Mouse (Mus musculus) hindlimb bud, embryonic 11.5 days (tissue): ENCODE results near the gene Gpx4.
"Not testable (repeated sequence)": the region's sequence is repeated elsewhere in the genome, so short reads cannot be mapped to it uniquely, and the experiment has no call there.

Experiments used
- DNase-seq: peaks from one replicate; pipeline ENCODE4 v3.0.0-alpha.2; 2012; ENCODE audit warnings: low read depth, low spot score; ENCODE audit errors: extremely low spot score

Gpx4 gene

DNA sequence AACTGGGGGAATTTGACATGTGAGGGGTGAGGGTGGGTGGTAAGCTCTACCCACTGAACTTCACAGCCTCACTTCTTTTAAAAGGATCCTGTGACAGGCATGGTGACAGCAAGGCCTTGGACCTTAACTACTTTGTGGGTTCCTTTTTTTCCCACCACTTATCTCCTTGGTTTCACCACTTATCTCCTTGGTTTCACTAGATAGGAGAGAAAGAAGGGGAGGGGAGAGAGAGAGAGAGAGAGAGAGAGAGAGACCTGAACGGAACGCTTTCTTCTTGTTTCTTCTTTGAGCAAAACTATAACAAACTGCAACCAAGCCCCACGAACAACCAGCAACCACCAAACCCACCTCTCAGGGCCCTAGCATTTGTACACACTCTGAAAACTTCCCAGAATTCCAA lies 1.9 kb downstream of the Gpx4 start:
- DNase-seq: no peak

DNA sequence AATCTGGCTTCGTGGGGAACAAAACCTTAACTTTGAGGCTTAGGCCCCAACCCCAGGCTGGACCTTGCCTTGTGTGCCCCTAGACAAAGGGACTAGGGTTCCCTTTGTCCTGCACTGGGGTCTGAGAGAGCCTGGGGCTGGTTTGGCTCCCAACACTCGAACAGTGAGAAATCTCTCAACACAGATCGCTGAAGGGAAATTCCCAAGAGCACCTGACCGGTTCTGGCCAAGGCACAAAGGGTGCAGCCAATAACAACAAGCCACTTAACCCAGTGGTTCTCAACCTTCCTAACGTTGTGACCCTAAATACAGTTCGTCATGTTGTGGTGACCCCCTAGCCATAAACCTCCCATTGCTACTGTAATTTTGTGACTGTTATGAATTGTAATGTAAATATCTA lies 3.3 kb downstream of the Gpx4 start:
- no peak for DNase-seq

DNA sequence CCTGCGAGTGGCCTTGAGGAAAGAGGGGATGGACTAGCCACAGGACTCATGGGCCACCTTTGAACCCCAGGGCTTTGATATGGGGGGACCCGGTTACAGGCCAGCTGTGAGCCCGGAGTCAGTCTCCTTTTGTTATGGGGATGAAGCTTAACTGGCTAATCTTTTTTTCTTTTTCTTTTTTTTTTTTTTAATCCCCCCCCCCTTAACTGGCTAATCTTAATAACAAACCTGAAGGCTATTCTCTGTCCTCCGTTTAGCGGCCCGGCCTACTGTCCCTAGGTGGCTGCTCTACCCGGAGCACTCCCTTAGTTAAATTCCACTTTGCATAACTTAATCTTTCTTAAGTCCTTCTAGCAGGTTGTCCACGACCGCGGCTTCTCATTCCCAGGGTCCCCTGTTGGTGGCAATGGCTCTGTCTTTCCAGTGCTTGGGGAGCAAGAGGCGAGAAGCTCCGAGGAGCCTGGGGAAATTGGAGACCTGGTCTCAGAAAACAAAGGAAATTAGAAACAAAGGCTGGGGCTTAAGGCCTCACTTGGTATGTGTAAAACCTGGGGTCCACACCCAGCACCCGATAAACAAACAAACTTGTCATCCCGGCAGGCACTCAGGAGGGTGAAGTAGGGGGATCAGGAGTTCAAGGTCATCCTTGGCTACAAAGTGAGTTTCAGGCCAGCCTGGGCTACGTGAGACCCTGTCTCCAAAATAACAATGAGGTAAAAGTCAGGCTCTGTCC lies 4.1 kb downstream of the Gpx4 start:
- no peak for DNase-seq

DNA sequence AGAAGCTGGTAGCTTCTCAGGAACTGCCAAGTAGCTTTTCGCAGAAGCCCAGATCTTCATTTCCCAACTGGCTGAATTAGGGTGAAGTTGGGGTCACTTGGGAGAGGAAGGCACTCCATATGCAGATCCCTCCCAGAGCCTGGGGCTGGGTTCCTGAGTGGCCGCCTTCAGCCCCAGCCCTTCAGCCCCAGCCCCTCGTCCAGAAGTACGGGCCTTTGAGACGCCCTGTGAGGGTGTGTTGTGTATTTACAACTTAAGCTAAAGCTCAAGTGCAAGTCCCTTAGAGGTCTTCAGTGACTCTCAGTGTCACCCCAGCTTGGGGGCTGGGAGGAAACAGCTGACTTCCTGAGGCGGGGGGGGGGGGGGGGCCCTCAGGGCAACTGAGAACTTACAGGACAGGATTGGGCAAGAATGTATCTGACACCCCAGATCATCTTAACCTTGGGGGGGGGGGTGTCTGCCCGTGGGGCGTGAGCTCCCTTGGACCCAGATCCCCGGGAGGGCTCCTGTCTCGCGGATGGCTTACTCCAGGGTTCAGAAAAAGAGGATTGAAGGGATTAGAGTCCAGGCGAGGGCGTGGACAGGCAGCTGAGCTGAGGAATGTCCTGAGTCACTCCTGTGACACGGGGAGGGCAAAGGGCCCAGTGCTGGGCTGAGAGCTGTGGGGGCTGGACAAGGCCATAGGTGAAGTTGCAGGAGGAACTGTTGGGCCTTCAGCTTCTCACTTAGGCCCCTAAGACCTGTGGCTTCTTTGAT lies 4.8 kb downstream of the Gpx4 start:
- no peak for DNase-seq

DNA sequence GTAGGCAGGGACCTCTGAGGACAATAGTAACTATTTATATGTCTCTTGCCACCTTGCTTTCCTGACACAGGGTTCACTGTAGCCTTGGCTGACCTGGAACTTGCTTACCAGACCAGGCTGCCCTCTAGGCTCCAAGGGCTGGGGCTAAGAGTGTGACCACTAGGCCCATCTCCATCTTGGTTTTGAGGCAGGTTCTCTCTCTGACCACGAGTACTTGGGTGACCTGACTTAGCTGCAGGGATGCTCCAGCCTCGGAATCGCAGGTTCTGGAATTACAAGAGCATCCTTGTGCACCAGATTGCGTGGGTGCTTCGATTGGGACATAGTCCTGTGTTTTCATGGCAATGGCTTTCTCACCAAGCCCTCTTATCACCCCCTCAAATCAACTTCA lies 5.4 kb downstream of the Gpx4 start:
- DNase-seq: no peak

DNA sequence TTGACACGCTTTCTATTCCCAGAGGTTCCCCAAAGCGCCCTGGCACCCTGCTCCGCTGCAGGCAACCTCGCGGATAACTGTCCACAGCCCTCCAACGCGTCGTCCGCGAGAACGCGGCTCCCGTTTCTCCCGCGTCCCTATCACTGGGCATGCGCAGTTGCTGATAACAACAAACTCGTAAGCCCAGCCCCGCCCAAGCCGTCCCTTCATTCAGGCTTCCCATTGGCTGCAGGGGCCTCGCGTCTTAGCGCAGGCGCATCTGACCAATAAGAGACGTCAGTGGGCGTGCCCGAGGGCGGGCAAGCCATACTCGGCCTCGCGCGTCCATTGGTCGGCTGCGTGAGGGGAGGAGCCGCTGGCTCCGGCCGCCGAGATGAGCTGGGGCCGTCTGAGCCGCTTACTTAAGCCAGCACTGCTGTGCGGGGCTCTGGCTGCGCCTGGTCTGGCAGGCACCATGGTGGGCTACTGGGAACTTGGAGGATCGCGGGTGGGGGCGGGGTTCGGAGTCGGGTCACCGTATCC lies 6.4 kb downstream of the Gpx4 start:
- peak; percentile 96 for DNase-seq

DNA sequence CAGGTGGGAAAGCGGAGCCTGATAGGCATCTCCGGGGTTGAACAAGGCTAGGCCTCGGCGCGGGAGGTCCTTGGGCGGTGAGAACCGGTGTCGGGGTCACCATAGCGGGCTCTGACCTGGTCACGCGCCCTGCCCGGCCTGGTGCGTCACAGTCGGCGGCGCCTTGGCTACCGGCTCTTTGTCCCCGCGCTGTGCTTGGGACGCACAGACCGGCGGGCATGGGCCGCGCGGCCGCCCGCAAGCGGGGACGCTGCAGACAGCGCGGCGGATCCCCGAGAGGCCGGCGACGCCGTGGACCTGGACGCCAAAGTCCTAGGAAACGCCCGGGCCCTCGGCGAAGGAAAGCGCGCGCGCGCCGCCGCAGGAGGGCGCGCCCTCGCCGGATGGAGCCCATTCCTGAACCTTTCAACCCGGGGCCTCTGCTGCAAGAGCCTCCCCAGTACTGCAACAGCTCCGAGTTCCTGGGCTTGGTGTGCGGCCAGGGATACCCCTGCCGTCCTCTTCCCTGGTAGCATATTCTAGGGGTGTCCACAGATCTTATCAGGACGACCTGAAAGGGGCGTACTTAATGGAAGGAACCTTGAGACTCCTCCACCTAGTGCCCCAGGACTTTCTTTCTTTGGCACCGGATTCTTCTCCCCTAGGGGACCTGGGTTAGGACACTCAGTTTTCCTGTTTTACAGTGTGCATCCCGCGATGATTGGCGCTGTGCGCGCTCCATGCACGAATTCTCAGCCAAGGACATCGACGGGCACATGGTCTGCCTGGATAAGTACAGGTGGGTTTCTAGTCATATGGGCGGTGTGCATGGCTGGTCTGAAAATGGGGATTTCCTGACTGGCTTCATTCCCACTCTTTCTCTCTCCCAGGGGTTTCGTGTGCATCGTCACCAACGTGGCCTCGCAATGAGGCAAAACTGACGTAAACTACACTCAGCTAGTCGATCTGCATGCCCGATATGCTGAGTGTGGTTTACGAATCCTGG lies 7.2 kb downstream of the Gpx4 start:
- DNase-seq: no peak

DNA sequence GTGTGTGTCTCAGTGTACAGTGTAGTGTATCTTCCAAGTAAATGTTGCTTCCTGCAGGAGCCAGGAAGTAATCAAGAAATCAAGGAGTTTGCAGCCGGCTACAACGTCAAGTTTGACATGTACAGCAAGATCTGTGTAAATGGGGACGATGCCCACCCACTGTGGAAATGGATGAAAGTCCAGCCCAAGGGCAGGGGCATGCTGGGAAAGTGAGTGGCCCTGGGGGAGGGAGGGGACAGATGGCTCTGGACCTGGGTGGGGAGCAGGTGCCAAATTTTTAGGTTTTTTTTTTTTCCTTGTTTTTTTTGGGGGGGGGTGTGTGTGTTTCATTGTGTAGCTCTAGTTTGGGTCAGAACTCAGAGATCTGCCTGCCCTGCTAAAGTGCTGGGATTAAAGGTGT lies 7.9 kb downstream of the Gpx4 start:
- not testable (repeated sequence) for DNase-seq

DNA sequence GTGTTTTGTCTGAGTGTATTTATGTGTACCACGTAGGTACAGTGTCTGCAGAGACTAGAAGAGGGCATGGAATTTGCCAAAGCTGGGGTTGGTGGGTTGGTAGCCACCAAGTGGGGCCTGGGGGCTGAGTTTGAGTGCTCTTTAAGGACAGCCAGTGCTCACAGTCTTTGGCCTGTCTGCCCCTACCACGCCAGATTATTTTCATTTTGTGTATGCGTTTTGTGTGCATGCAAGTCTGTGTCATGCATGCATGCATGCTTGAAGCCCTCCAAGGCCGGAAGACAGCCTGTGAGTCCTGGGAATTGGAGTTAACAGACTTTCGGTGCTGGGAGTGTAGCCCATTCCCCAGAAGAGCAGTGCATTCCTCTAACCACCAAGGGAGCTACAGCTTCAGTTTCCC lies 8.4 kb downstream of the Gpx4 start:
- no peak for DNase-seq

DNA sequence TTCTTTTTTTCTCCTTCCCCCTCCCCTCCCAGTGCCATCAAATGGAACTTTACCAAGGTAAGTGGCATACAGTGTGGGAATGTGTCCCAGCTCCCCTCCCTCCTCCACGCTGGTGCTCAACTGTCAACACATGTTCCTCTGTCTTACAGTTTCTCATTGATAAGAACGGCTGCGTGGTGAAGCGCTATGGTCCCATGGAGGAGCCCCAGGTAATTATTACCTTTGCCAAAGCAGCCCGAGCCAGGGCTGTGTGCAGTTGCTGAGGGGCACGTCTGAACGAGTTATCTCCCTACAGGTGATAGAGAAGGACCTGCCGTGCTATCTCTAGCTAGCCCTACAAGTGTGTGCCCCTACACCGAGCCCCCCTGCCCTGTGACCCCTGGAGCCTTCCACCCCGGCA lies 8.9 kb downstream of the Gpx4 start:
- DNase-seq: no peak

DNA sequence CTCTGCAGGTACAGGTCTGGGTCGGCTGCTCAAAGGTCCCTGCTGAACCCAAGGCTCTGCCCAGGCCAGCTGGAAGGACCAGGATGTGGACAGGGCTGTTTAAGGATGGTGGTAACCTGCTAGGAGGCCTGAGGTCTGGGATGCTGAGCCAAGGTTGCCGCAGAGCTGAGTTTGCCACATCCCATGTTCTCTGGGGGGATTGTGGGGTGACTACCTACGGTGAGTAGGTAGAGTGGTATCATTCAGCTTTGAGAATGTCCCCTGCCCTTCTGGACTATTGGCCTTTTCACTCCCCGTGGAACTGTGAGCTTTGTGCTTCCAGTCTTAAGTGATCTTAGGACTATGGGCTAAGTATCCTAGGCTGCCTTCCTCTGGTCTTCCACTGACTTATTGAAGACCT lies 9.5 kb downstream of the Gpx4 start:
- no peak for DNase-seq

DNA sequence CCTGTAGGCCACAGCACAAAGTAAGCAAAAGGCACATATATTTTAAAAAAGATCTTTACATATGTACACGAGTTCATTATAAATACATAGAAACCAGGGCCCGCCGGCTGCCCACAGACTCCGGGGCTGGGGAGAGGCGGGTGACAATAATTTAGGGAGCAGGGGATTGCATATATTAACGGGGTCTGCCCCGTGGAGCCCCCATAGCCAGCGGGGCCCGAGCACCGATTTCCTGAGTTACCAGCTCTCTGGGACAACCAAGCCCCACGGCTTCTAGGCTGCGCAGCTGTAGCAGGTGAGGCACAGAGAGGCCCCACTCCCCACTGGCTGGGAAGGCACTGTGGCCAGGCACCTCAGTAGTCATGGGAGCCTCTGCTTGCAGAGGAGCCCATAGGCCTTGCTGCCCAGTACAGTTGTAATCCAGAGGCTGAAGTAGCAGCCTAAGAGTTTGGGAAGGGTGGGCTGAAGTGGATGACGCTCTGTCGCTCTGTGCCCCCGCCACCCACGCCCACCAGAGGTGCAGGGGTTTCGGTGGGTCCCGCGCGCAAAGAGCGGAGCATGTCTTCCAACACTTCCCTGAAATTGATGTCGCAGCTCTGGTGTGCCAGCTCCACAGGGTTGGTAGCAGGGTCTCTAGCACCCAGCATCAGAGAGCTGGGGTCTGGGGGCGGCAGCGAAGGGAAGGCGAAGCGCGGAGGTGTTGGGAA lies 10.2 kb downstream of the Gpx4 start:
- DNase-seq: no peak

DNA sequence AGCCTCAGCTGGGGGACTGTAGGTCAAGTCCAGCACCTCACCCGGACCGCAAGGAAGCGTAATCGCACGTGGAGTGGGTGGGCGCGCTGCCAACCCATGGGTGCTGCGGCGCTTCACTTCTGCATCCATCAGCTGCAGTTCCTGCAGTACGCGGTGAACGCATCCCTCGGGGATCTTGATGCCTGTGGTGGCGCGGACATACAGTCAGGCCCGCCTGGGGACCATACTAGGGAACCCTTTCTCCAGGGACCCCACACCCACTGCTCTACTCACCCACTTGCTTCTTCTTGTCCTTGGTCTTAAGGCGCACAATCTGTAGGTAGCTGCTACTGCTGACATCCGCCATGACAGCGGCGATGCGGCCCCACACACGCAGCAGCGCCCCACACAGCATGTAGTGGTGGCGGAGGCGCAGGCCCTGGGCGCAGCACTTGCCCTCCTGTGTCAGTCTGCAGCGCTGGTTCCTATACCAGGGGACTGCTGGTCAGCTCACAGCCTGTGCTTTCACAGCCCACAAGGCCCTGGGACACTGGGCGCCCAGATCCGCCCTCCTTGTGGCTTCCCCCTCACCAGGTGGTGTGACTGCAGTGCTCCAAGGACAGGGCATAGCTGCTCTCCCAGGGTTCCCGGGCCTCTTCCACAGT lies 10.8 kb downstream of the Gpx4 start:
- DNase-seq: no peak

DNA sequence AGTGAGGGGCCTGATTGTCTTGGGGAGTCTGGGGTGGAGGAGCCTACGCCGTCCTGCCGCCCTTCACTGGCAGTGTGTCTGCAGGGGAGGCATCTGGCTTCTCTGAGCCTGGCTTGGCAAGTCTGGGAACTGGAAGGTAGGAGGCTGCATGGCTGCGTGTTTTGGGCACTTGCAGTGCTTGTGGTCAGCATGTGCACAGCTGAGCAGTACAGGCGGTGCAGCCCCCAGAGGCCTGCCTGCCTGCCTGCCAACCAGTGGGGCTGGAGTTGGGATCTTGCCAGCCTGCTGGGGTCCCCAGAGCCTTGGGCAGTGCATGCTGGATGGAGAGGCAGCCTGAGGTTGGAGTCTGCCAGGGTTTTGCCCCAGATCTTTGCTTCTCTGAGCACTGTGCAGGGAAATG lies 16.1 kb downstream of the Gpx4 start:
- DNase-seq: no peak

DNA sequence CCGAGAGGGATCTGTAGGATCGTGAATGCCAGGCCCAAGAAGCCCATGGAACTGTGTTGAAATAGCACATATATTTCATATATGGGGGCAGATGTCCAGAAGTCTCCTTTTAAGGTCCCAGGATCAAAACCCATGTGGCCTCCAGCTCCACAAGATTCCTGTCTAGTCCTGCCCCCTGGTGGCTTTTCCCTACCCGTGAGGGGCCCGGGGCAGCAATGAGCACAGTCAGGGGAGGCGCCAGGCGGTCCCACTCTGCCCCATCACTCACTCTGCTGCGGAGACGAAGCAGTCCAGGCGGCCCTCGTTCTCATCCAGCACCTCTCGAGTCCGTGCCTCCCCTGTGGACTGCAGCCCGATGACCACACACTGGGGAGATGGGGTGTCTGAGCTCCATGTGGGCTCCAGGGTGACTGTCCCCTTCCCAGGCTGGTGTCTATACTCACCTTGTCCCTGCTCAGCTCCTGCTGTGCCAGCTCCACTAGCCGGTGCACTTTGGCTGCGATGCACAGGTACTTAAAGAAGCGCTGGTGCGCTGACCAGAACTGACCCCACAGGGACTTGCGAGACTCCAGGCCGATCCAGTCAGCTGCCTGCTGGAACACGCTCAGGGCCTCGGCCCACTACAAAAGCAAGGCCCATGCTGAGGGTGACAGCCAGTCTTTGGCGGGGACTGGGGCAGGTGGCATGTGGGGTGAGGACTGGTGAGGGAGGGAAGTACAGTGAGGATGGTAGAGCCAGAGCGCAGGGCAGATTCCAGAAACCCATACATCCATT lies 17.1 kb downstream of the Gpx4 start:
- DNase-seq: no peak

DNA sequence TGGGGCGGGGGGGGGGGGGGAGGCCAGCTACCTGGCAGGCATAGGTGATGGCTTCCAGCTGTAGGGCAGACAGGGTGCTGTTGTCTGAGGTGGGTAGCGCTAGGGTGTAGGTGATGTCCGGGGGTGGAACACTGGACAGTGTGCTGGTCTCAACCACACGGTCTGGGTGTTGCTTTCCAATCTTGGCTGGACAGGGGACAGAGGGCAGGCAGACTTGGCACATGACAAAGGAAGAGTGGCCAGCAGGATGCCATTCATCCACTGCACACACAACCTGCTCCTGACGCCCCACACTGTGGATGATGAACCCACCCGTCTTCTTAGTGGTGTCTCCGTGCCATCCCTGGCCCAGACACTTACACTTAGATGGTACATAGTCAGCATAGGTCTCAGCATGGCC lies 22.3 kb downstream of the Gpx4 start:
- DNase-seq: no peak

DNA sequence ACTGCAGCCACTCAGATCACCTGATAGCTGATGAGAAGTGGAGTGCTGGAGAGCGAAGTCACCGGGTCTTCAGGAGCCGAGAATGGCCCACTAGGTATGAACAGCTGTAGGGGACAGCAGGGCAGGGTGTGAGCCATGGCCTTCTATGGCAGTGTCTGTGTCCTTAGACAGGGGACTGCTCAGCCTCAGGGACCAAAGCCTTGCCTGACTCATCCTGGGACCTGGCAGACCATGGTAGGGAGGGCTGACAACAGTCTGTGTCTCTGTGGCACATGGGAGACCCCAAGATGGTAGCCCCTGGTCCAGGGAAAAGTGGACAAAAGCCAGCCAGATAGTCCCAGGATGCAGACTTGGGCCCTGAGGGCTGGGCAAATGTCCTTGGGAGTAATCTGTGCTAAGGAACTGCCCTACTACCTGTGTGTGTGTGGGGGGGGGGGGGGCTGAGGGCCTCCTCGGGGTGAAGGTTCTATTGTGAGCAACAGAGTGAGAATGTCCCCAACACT lies 23.0 kb downstream of the Gpx4 start:
- no peak for DNase-seq

DNA sequence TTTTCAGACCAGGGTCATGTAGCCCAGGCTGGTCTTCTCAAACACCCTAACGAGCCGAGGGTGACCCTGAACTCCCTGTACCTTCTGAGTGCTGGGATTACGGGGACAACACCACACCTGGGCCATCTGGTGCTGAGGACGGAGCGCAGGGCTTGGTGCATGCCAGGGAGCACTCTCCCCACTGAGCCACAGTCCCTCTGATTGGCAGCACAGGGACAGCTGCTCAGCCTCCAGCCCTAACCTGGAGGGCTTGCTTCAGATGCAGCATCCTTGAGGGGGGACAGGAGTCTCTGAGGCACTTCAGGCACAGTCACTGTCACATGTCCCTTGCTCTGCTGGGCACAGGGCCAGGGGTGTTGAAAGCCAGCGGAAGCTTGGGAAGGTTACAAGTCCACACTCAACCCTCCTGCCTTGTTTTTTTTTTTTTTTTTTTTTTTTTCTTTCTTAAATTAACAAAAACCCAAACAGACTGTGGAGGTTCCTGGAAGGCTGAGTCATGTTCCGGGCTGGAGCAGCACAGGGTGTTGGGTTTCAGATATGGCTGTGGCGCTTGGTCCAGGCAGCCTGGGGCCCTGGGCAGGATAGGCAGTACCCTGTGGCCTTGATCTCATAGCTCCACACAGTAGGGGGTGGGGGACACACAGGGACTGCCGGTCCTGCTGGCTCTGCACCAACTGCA lies 24.0 kb downstream of the Gpx4 start:
- DNase-seq: no peak

DNA sequence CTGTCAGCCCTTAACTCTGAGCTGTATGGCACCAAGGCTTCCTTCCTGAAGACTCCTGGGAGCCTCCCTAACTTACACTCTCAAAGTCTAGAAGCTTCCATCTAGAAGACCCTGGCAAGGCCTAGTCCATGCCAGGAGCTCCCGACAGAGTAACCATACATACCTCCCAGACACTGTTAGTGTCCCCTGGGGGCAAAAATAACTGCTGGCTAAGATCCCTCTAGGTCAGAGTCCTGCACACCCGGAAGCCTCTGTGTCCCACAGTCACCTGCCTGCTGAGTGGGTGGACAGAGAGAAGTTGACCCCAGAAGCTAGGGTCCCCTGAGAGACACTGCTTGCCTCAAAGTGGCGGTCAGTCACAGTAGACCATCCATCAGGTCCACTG lies 24.5 kb downstream of the Gpx4 start:
- no peak for DNase-seq
